Mouse (Mus musculus) ES-E14 (cell line): ENCODE data around the gene Ppil6. TPM values are rescaled to one million over a fixed set of nuclear protein-coding genes. Genes with fewer than 3 reads are reported as not detected.

ENCODE experiments used
- DNase-seq: peaks from one replicate; pipeline ENCODE4 v3.0.0-alpha.2; 2013; ENCODE audit warnings: low read depth, low spot score
- H3K27ac ChIP-seq: 2 replicates; pipeline ENCODE4 v1.5.1; 2012; ENCODE audit warnings: low read depth, mild to moderate bottlenecking, low read length, moderate library complexity, mixed read lengths; ENCODE audit not compliant: poor library complexity, insufficient read depth, severe bottlenecking
- H3K36me3 ChIP-seq: 2 replicates; pipeline ENCODE4 v1.6.1; 2012; ENCODE audit warnings: mild to moderate bottlenecking, low read length, moderate library complexity, mixed read lengths; ENCODE audit not compliant: control insufficient read depth, poor library complexity, insufficient read depth, severe bottlenecking
- H3K4me1 ChIP-seq, 2 experiments: fragments of 150-350 bp in 1 of 2; sonication (generic) in 1 of 2; 2 replicates each; pipeline ENCODE4 v1.6.1; 2012; ENCODE audit warnings: low read length in 2 of 2, mild to moderate bottlenecking in 1 of 2, mixed read lengths in 1 of 2; ENCODE audit not compliant: control insufficient read depth in 2 of 2, insufficient read depth in 2 of 2, poor library complexity in 1 of 2
- H3K4me3 ChIP-seq, 2 experiments: fragments of 150-350 bp in 1 of 2; sonication (generic) in 1 of 2; 2 replicates each; pipeline ENCODE4 v1.5.1; 2012; ENCODE audit warnings: low read length in 2 of 2, low read depth in 1 of 2, mild to moderate bottlenecking in 1 of 2, mixed read lengths in 1 of 2; ENCODE audit not compliant: insufficient read depth in 1 of 2, poor library complexity in 1 of 2, severe bottlenecking in 1 of 2
- H3K9ac ChIP-seq: 2 replicates; pipeline ENCODE4 v1.6.1; 2012; ENCODE audit warnings: low read depth, mild to moderate bottlenecking, low read length, mixed read lengths; ENCODE audit not compliant: poor library complexity, insufficient read depth, severe bottlenecking
- H3K9me3 ChIP-seq: fragments of 150-350 bp; sonication (generic); 2 replicates; pipeline ENCODE4 v1.6.1; 2012; ENCODE audit warnings: low read depth, mild to moderate bottlenecking, low read length; ENCODE audit not compliant: control insufficient read depth, insufficient read depth
- CHD2 ChIP-seq: IDR thresholded peaks from 2 replicates; pipeline ENCODE4 v1.6.1; 2014; ENCODE audit warnings: mild to moderate bottlenecking, low read depth, low read length, inconsistent platforms
- HCFC1 ChIP-seq: IDR thresholded peaks from 2 replicates; pipeline ENCODE4 v1.6.1; 2012; ENCODE audit warnings: low read length, inconsistent platforms, borderline replicate concordance; ENCODE audit not compliant: insufficient read depth
- MAFK ChIP-seq: IDR thresholded peaks from 2 replicates; pipeline ENCODE4 v1.6.1; 2014; ENCODE audit warnings: mild to moderate bottlenecking, low read depth, low read length, inconsistent platforms; ENCODE audit not compliant: insufficient read depth
- ZC3H11A ChIP-seq: IDR thresholded peaks from 2 replicates; pipeline ENCODE4 v1.6.1; 2012; ENCODE audit warnings: low read depth, mild to moderate bottlenecking, inconsistent platforms, low read length, borderline replicate concordance
- ZNF384 ChIP-seq: IDR thresholded peaks from 2 replicates; pipeline ENCODE4 v1.6.1; 2012; ENCODE audit warnings: low read depth, low read length, inconsistent platforms
- in situ Hi-C, 2 experiments: fragments of 600-800 bp; cut with MboI; formaldehyde crosslinking; loops; one replicate each; pipeline ENCODE4 v1.15.1; 2025; ENCODE audit warnings: low sequenced_read_pairs in 2 of 2, inconsistent platforms in 1 of 2; ENCODE audit not compliant: unreplicated experiment in 2 of 2
- total RNA-seq: library from RNA; depleted of rRNA; stranded (reverse); fragments of 300-350 nt; gene quantifications from 2 replicates; pipeline ENCODE4 v1.2.3, GENCODE M21; 2012

Ppil6 gene
- total RNA-seq, 1 experiment = not detected

DNA sequence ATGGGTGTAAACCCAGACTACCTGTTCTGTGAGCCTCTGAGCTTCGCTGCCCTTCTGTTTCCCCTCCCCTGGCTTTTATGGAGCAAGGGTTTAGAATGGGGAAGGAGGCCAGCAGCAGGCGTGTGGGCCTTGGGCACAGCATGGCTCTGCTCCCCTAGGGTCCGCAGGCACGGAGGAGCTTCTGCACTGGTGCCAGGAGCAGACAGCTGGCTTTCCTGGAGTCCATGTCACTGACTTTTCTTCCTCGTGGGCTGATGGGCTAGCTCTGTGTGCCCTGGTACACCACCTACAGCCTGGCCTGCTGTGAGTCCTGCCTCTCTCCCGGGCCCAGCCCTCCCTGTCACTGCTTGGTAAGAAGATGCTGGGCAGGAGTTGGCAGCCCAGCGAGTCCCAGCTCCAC lies 7.8 kb upstream of the Ppil6 start:
- no peak for TF ChIP-seq MAFK
- TF ChIP-seq HCFC1 = no peak
- no peak for TF ChIP-seq ZC3H11A
- no peak for TF ChIP-seq CHD2
- no peak for TF ChIP-seq ZNF384
- DNase-seq = no peak
- peaks cover 0 to 16% of the 10 kb centered on the region in 2 experiments; a peak in 1 of 4 replicates for H3K4me1 ChIP-seq
- no peak overlapping the region for H3K4me3 ChIP-seq
- H3K9ac ChIP-seq = no peak overlapping the region
- H3K27ac ChIP-seq = no peak overlapping the region
- in situ Hi-C loops = no loop called here
- peaks cover 31% of the 10 kb centered on the region for H3K36me3 ChIP-seq
- H3K9me3 ChIP-seq = no peaks in the 10 kb centered on the region

DNA sequence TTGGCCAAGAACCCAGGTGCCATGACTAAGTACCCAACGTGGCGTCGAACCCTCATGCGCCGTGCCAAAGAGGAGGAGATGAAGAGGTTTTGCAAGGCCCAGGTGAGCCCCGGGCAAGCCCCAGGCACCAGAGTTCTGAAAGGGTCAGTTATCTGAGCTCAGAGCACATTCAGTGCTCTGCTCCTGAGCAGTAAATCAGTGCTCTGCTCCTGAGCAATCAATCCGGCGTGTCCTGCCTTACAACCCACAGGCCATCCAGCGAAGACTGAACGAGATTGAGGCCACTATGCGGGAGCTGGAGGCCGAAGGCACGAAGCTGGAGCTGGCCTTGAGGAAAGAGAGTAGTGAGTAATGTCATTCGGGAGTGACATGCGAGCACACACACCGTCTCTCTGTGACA lies 4.5 kb upstream of the Ppil6 start:
- in situ Hi-C loops = no loop called here
- H3K9me3 ChIP-seq = no peaks in the 10 kb centered on the region
- DNase-seq = no peak
- peaks cover 43% of the 10 kb centered on the region for H3K36me3 ChIP-seq
- H3K4me3 ChIP-seq = no peak overlapping the region
- no peak overlapping the region for H3K27ac ChIP-seq
- H3K4me1 ChIP-seq = peaks cover 3 to 15% of the 10 kb centered on the region in 2 experiments; a peak in 1 of 4 replicates
- no peak overlapping the region for H3K9ac ChIP-seq
- TF ChIP-seq ZC3H11A (no peak), MAFK (no peak), HCFC1 (no peak), CHD2 (no peak), ZNF384 (no peak)

DNA sequence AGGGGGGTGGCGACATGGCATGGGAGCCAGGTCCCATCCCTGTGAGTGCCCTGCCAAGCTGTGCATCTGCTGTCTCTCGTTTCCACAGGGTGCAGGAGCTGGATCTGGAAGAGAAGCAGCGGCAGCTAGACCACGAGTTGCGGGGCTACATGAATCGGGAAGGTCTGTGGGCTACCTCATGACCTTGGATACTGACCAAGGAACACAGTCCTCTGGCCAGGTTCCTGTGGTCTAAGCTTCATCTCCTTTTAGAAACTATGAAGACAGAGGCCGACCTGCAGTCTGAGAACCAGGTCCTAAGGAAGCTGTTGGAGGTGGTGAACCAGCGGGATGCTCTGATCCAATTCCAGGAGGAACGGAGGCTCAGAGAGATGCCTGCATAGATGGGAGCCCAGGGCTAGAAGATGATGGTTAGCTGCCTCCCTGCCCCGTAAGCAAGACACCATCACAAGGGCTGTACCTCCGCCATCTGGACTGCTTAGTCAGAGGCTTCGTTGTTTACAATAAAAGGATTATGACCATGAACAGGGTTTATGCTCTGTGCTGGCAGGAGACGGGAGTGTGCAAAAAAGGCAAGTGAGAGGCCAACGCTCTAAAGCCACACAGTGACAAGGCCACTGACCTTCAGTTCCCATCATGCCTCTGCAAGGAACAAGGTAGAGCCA lies 3.6 kb upstream of the Ppil6 start:
- H3K27ac ChIP-seq = no peak overlapping the region
- peaks cover 4 to 12% of the 10 kb centered on the region in 2 experiments; a peak in 1 of 4 replicates for H3K4me1 ChIP-seq
- peaks cover 43% of the 10 kb centered on the region for H3K36me3 ChIP-seq
- no peak for DNase-seq
- H3K4me3 ChIP-seq = no peak overlapping the region
- TF ChIP-seq ZC3H11A (no peak), ZNF384 (no peak), CHD2 (no peak), MAFK (no peak), HCFC1 (no peak)
- no peaks in the 10 kb centered on the region for H3K9me3 ChIP-seq
- H3K9ac ChIP-seq = no peak overlapping the region
- in situ Hi-C loops = no loop called here

DNA sequence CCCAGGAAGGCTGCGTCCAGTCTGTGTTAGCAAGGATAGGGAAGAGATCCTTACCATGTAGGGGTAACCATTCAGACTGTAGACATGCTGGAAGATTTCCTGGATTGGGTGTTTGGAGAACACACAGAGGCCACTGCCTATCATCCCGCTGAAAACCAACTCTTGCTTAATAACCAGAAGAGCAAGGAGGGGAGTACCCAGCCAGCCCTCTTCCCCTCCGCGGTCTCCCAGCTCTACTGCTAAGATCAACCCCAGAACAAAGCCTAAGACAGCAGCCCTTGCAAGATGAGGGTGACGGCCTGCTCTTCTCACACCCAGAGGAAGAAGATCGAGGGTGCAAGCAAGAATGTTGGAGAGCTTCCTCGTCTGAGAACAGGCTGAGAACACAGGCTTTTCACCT lies 1.4 kb upstream of the Ppil6 start:
- no peak for DNase-seq
- peak overlapping the region; percentile 77 for H3K9ac ChIP-seq
- peaks cover 34% of the 10 kb centered on the region for H3K36me3 ChIP-seq
- no peak for TF ChIP-seq MAFK
- no peak for TF ChIP-seq CHD2
- no peak for TF ChIP-seq ZNF384
- no peak for TF ChIP-seq ZC3H11A
- no peak for TF ChIP-seq HCFC1
- no peak overlapping the region for H3K27ac ChIP-seq
- in situ Hi-C loops = no loop called here
- peaks cover 4 to 9% of the 10 kb centered on the region in 2 experiments; a peak in 1 of 4 replicates for H3K4me1 ChIP-seq
- H3K9me3 ChIP-seq = no peaks in the 10 kb centered on the region
- peak overlapping the region; percentile 74 to 78; a peak in 2 of 4 replicates for H3K4me3 ChIP-seq

DNA sequence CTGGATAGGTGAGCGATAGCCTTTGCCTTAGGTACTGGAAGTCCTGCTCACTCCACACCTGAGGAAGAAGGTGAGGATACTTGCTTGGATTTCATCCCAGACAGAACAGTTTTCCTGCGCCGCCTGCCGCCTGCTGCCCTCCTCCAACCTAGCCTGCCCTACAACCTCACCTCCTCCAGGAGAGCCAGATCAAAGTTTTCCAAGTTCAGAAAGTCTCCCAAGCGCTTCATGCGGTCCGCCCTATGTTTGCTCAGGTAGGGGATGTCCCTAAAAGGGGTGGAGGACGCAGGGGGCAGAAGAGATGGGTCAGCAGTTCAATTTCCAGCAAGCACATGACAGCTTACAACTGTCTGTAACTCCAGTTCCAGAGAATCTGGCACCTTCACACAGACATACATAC lies 945 bp upstream of the Ppil6 start:
- TF ChIP-seq CHD2 (no peak), MAFK (no peak), ZNF384 (no peak), HCFC1 (no peak), ZC3H11A (no peak)

More for the DNA sequence above, 945 bp upstream of the Ppil6 start:
- H3K9ac ChIP-seq = peak overlapping the region; percentile 77
- no peak overlapping the region for H3K27ac ChIP-seq
- H3K9me3 ChIP-seq = no peaks in the 10 kb centered on the region
- DNase-seq = no peak
- peaks cover 30% of the 10 kb centered on the region for H3K36me3 ChIP-seq
- H3K4me1 ChIP-seq = peaks cover 4 to 9% of the 10 kb centered on the region in 2 experiments; a peak in 1 of 4 replicates
- peak overlapping the region; percentile 74 to 78 for H3K4me3 ChIP-seq
- in situ Hi-C loops = no loop called here
